Mouse (Mus musculus) thymus, postnatal 36 days (tissue): ENCODE data around the gene Tm9sf1.

Source experiments
- DNase-seq, 2 experiments: peaks; one replicate each; pipeline ENCODE4 v3.0.0; 2022; ENCODE audit warnings: mixed read lengths in 2 of 2

Tm9sf1 gene

DNA sequence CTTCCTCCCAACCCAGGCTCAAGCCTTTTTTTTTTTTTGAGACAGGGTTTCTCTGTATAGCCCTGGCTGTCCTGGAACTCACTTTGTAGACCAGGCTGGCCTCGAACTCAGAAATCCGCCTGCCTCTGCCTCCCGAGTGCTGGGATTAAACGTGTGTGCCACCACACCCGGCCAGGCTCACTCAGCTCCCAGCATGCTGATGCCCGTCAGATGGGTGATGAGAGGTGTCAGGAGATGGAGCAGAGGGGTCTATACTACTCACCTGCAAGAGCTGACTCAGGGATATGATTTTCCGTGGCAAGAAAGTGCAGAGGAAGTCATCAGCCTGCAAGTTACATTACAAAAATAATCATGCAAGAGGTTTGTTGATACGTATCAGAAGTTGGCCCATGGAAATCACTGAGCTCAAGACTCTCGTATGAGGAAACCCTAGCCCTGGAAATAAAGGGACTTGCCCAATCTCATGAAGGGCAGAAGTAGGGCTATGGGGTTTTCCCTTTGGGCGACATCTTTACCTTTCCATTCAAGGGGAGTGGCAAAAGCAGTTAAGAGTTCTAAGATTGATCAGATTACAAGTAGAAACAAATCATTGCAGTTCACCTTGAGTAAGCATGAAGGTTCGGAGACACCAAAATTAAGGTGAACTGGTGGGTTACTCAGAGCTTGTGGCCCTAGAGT is 53.7 kb downstream of the Tm9sf1 start:
- DNase-seq = no peak

- DNase-seq = no peak
These were observed 54.3 kb downstream of the Tm9sf1 start for GRCm38 (mm10) chr14:55589271-55589670.

DNA sequence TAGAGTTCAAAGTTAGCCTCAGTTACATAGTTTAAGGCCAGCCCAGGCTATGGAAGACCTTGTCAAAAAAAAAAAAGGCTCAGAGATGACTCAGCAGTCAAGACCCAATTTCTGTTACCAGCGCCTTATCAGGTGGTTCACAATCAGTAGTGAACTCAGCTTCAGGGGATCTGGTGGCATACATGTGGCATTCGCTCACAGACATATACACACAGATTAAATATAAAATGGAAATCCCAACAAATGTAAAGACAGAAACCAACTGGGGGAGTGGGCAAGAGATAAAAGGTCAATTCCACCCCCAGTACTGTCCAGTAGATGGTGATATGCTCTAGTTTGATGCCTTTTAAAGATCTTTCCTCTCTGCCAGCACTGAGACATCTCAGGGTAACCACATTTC is 57.5 kb downstream of the Tm9sf1 start:
- DNase-seq = no peak
